Mouse (Mus musculus) hindbrain, embryonic 16.5 days (tissue): ENCODE results near the gene Iqcd. TPM values are rescaled to one million over a fixed set of nuclear protein-coding genes. Genes with fewer than 3 reads are reported as not detected.
A peak's percentile ranks its signal among the peaks of the same experiment; 100 is the strongest.

Experiments
- ATAC-seq: fragments of 200-750 bp; cut with Nextera tagmentation; 2 replicates; pipeline ENCODE4 v1.8.0; 2017; ENCODE audit warnings: moderate TSS enrichment, moderate library complexity
- H3K27ac ChIP-seq: fragments of 300-500 bp; sonication (generic); 2 replicates; pipeline ENCODE4 v1.5.1; 2014; ENCODE audit warnings: low read depth, mild to moderate bottlenecking, control low read depth, low read length, moderate library complexity
- H3K27me3 ChIP-seq: fragments of 300-500 bp; sonication (generic); replicated peaks from 2 replicates; pipeline ENCODE4 v1.6.1; 2014; ENCODE audit warnings: low read length; ENCODE audit not compliant: control insufficient read depth, insufficient read depth
- H3K36me3 ChIP-seq: fragments of 300-500 bp; sonication (generic); 2 replicates; pipeline ENCODE4 v1.6.1; 2014; ENCODE audit warnings: mild to moderate bottlenecking, low read length, moderate library complexity, mixed read lengths; ENCODE audit not compliant: control insufficient read depth, insufficient read depth
- H3K4me1 ChIP-seq: fragments of 300-500 bp; sonication (generic); 2 replicates; pipeline ENCODE4 v1.6.1; 2014; ENCODE audit warnings: low read depth, low read length; ENCODE audit not compliant: control insufficient read depth, insufficient read depth
- H3K4me2 ChIP-seq: fragments of 300-500 bp; sonication (generic); 2 replicates; pipeline ENCODE4 v1.6.1; 2014; ENCODE audit warnings: mild to moderate bottlenecking, low read length, control low read depth, moderate library complexity
- H3K4me3 ChIP-seq: fragments of 300-500 bp; sonication (generic); 2 replicates; pipeline ENCODE4 v1.5.1; 2014; ENCODE audit warnings: mild to moderate bottlenecking, low read length, control low read depth, moderate library complexity
- H3K9ac ChIP-seq: fragments of 300-500 bp; sonication (generic); 2 replicates; pipeline ENCODE4 v1.6.1; 2014; ENCODE audit warnings: low read depth, mild to moderate bottlenecking, control low read depth, low read length, moderate library complexity
- H3K9me3 ChIP-seq: fragments of 300-500 bp; sonication (generic); 2 replicates; pipeline ENCODE4 v1.6.1; 2014; ENCODE audit warnings: mild to moderate bottlenecking, low read length, moderate library complexity; ENCODE audit not compliant: control insufficient read depth
- WGBS: fragments of 180-500 bp; shearing (Covaris S2); extraction: QIAGEN DNeasy Blood & Tissue Kit; methylation state at CpG from one replicate; pipeline ENCODE4 v1.1.7; 2014; 5-methylcytosine and 5-hydroxymethylcytosine counted together
- polyA plus RNA-seq: library from polyadenylated mRNA; unstranded; fragments of >200 nt; fragmentation: Nextera tagmentation; extraction: Ambion mirVana; gene quantifications from 2 replicates; pipeline ENCODE4 v1.2.1, GENCODE M21; 2015

The Iqcd gene
- polyA plus RNA-seq, 1 experiment from 2014 or later: 2.0 TPM

DNA sequence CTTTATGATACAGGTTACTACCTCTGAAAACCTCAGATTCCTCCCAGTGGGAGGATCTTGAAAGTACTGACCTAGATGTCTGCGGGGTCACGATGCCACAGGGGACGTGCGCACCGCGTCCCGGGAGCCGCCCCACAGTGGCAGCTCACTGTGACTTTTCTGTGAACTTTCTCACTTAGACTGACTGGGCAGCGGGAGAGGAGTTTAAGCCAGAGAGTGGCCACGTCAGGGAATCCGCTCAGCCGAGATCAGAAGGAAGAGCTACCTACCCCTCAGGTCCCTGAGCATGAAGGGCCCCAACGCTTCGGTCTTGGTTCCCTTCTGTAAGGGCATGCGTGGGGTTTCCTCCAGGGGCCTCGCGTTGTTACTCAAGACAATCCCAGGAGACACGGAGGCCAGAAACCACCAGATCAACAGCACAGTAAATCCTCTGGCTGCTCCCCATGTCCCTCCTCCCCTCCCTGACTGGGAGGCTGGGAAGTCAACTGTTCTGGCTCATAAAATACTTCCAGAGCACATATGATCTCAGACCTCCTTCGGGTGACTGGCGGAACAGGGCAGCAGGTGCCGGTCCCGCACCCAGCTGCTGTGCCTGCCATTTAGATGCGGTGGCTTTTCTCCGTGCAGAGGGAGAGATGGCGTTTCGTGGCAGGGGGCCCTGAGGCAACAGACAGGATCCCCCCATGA lies 9.5 kb upstream of the Iqcd start:
- no peaks in the 10 kb centered on the region for H3K9me3 ChIP-seq
- H3K4me1 ChIP-seq: peaks cover 18% of the 10 kb centered on the region
- H3K27me3 ChIP-seq: no peaks in the 10 kb centered on the region
- no peak overlapping the region for H3K9ac ChIP-seq
- H3K4me3 ChIP-seq: no peak overlapping the region
- H3K36me3 ChIP-seq: 0 out of 2 replicates have a peak, but pooled peaks cover 2% of the 10 kb centered on the region
- 41% methylated on average over 26 of the region's 26 CpGs for WGBS
- no peak overlapping the region for H3K4me2 ChIP-seq
- H3K27ac ChIP-seq: peak overlapping the region; percentile 2; the same call in 1 of the 2 replicates
- ATAC-seq: peak; percentile 32; the same call in 1 of the 2 replicates

DNA sequence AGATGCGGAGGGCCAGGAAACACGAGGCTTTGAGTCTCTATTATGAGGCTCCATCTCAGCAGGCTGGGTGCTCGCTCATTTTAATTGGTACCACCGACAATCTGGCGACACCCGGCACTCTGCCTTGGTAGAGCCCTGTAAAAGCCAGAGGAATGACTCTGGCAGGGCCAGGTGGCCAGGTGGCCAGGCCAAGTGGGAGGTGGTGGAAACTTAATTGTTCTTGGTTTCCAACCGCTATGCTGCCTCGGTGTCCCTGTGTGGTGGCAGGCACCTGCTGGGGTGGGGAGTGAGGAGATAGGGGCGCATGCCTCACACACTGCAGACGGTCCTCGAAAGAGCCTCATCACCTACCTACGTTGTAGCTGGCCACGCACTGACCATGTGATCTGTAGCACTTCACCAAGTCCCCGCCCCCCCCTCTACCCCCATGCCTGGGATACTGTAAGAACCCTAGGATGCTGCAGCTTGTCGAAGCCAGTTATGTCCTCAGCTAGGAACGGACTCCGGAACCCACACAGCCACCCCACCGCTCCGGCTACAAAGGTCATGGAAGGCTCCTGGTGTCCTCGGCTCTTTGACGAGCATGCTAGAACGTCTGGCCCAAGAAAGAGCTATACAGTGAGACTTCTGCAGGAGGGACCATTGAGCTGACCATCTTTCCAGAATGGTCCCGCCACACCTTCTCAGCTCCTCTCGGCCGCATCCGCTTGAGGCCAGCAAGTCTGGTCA lies 8.8 kb upstream of the Iqcd start:
- 68% methylated on average over 26 of the region's 26 CpGs for WGBS
- H3K36me3 ChIP-seq: 0 out of 2 replicates have a peak, but pooled peaks cover 2% of the 10 kb centered on the region
- peaks cover 18% of the 10 kb centered on the region for H3K4me1 ChIP-seq
- no peak overlapping the region for H3K4me3 ChIP-seq
- H3K27me3 ChIP-seq: no peaks in the 10 kb centered on the region
- no peak overlapping the region for H3K4me2 ChIP-seq
- H3K9ac ChIP-seq: no peak overlapping the region
- H3K9me3 ChIP-seq: no peaks in the 10 kb centered on the region
- ATAC-seq: peak; percentile 34; the same call in 1 of the 2 replicates
- peak overlapping the region; percentile 2; the same call in 1 of the 2 replicates for H3K27ac ChIP-seq

DNA sequence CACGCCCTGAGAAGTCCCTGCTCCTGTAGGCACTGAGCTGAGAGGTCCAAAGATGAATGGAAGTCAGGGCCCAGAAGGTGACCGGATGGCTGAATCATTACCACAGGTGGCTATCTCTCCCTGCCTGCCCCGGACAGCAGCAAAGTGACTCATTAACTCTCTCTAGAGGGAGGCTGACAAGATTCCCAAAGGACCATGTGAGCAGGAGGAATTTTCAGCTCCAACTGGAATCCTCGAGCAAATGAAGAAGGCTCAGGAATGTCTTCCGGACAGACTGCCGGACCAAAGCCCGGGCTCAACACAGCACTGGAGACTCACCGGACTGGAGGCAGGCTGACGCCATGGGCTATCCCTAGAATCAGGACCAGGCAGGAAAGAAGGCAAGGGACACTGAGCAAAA lies 6.8 kb upstream of the Iqcd start:
- no peak for ATAC-seq
- no peak overlapping the region for H3K4me2 ChIP-seq
- no peak overlapping the region for H3K4me3 ChIP-seq
- no peaks in the 10 kb centered on the region for H3K9me3 ChIP-seq
- 0 out of 2 replicates have a peak, but pooled peaks cover 2% of the 10 kb centered on the region for H3K36me3 ChIP-seq
- no peak overlapping the region for H3K9ac ChIP-seq
- 81% methylated on average over 9 of the region's 9 CpGs for WGBS
- no peak overlapping the region for H3K27ac ChIP-seq
- H3K27me3 ChIP-seq: no peaks in the 10 kb centered on the region
- H3K4me1 ChIP-seq: peaks cover 23% of the 10 kb centered on the region

DNA sequence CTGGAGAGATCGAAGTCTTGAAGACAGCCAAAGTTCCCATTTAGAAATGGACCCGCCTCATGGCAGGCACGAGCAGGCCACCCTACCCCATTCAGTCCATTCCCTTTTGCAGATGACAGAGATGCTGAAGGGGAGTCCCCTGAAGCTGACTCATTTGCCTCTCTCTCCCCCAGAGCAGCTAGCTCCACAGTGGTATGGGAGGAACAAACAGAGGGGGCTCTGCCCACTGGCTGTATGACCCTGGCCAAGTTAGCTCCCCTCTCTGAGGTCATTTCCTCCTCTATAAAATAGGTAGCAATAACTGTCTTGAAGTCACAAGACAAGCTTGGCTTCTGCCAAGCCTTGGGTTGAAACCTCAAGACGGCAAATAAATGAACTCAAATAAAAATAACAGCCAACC lies 5.3 kb upstream of the Iqcd start:
- Histone ChIP-seq H3K4me1 (peaks cover 28% of the 10 kb centered on the region), H3K9me3 (no peaks in the 10 kb centered on the region), H3K36me3 (0 out of 2 replicates have a peak, but pooled peaks cover 2% of the 10 kb centered on the region), H3K4me3 (no peak overlapping the region), H3K27ac (no peak overlapping the region), H3K4me2 (no peak overlapping the region), H3K27me3 (no peaks in the 10 kb centered on the region), H3K9ac (no peak overlapping the region)
- WGBS: 90% methylated on average over 4 of the region's 4 CpGs
- no peak for ATAC-seq

DNA sequence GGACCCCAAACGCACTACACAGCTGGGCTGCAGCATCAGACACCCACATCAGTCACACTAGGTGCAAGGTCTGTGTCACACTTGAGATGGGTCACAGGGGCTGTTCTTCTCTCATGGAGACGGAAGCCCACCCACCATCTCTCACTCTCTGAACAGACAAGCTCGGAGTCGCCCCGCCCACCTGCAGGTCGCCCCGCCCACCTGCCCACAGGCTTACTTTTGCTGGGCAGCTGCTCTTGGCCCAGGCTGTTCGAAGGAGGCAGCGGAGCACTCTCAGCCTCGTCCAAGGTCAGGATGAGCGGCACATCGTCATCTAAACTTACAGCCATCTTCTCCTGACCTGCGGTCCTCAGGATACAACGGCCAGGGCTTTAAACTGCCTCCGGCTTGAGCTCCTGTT lies 3.8 kb upstream of the Iqcd start:
- ATAC-seq: no peak
- H3K9ac ChIP-seq: no peak overlapping the region
- no peak overlapping the region for H3K4me2 ChIP-seq
- H3K9me3 ChIP-seq: no peaks in the 10 kb centered on the region
- WGBS: 39% methylated on average over 15 of the region's 15 CpGs
- H3K4me3 ChIP-seq: no peak overlapping the region
- H3K27ac ChIP-seq: no peak overlapping the region
- 0 out of 2 replicates have a peak, but pooled peaks cover 2% of the 10 kb centered on the region for H3K36me3 ChIP-seq
- H3K27me3 ChIP-seq: no peaks in the 10 kb centered on the region
- H3K4me1 ChIP-seq: peaks cover 19% of the 10 kb centered on the region

DNA sequence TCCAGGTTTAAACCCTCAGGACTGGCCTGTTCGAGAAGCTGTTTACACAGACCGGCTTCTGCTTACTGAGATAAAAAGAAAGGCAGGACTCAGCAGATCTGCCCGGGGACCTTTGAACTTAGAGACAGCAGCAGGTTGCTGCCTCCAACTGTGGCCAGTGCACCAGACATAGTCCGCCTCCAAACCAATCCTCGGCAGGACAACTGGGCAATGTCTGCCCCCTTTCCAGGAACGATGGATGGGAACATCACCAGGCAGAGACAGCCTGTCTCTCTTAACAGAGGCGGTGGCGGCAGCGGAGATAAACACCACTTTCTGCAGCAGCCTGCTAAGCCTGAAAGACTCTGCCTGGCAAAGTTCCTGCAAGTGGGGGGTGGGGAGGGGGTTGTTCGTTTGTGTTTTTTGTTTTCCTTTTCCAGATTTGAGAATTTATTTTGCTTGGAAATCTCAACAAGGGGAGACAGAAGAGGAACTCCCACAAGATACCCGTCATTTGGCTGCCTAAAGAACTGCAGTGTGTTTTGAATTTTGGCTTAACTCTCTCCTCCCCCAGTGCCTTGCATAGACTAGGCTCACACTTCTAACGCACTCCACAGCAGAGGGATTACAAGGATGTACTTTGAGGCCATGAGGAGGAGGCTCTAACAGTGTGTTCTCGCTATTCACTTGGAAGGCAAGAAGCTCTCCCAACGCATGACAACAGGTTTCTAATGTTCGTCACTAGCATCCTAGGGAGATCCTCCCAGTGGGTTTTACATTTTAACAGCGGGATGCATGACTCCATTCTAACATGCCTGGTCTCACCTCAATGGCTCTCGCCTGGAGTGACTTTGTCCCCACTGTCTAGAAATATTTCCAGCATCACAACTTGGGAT lies 1.8 kb upstream of the Iqcd start:
- peak overlapping the region; percentile 54 for H3K27ac ChIP-seq
- WGBS: 15% methylated on average over 17 of the region's 17 CpGs
- peak overlapping the region; percentile 32; the same call in 1 of the 2 replicates for H3K9ac ChIP-seq
- H3K36me3 ChIP-seq: 0 out of 2 replicates have a peak, but pooled peaks cover under 1% of the 10 kb centered on the region
- H3K4me3 ChIP-seq: peak overlapping the region; percentile 54
- peak overlapping the region; percentile 99 for H3K4me2 ChIP-seq
- H3K9me3 ChIP-seq: no peaks in the 10 kb centered on the region
- no peaks in the 10 kb centered on the region for H3K27me3 ChIP-seq
- peaks cover 19% of the 10 kb centered on the region for H3K4me1 ChIP-seq
- ATAC-seq: no peak

DNA sequence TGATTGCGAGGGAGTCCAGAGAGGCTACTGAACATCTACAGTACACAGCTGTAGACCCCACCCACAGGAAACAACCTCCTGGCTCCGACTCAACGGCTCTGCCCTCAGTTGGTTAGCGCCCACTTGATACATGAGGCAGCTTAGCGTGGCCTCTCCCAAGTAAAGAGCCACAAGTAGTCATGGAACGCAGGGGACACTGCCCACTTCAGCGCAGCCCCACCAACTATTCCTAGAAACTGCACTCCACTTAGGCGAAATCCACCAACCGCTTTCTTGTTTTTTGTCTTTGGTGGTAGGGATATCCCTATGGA lies 1.2 kb upstream of the Iqcd start:
- H3K27me3 ChIP-seq: no peaks in the 10 kb centered on the region
- no peaks in the 10 kb centered on the region for H3K36me3 ChIP-seq
- H3K4me2 ChIP-seq: peak overlapping the region; percentile 99
- peak overlapping the region; percentile 54 for H3K4me3 ChIP-seq
- no peaks in the 10 kb centered on the region for H3K9me3 ChIP-seq
- no peak for ATAC-seq
- H3K27ac ChIP-seq: peak overlapping the region; percentile 54
- WGBS: 34% methylated on average over 9 of the region's 9 CpGs
- H3K9ac ChIP-seq: peak overlapping the region; percentile 71
- peaks cover 19% of the 10 kb centered on the region for H3K4me1 ChIP-seq

DNA sequence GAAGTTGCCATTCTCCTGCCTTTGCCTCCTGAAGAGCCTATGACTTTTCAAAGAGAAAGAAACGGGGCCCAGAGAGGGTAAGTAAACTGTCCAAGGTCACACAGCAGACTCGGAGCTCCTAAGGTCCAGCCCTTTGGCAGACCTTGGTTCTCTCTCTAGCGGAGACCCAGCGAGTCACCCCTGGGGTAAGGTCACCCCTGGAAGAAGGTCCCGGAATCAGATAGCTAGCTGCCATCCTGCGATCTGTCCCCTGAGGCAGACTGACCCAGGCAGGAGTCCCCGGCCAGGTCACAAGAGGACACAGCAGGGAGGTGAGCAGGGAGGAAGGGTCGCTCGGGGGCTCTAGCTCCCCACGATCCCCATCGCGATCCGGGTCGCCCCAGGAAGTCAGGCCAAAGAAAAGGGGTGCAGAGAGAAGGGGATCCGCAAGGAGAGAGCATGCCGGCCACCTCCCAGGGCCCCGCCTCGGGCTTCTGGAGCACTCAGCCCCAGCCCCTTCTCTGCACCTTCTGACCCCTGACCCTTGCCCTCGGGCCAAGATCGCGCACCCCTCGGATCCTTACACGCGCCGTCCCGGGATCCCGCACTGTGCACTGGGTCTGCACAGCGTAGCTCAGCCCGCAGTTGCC lies 762 bp upstream of the Iqcd start:
- Histone ChIP-seq H3K27ac (peak overlapping the region; percentile 63), H3K4me1 (peaks cover 19% of the 10 kb centered on the region), H3K9ac (peak overlapping the region; percentile 71), H3K4me2 (peak overlapping the region; percentile 99), H3K9me3 (no peaks in the 10 kb centered on the region), H3K36me3 (no peaks in the 10 kb centered on the region), H3K4me3 (peak overlapping the region; percentile 54), H3K27me3 (no peaks in the 10 kb centered on the region)
- no peak for ATAC-seq
- WGBS: 2% methylated on average over 29 of the region's 29 CpGs
